Mouse (Mus musculus) liver (tissue): ENCODE measurements around the gene Foxn2.
"Not testable (repeated sequence)": the region's sequence is repeated elsewhere in the genome, so short reads cannot be mapped to it uniquely, and the experiment has no call there.

ENCODE experiments used
- DNase-seq: peaks from one replicate; pipeline ENCODE4 v3.0.0-alpha.2; 2020; ENCODE audit warnings: mixed read lengths

The Foxn2 gene

DNA sequence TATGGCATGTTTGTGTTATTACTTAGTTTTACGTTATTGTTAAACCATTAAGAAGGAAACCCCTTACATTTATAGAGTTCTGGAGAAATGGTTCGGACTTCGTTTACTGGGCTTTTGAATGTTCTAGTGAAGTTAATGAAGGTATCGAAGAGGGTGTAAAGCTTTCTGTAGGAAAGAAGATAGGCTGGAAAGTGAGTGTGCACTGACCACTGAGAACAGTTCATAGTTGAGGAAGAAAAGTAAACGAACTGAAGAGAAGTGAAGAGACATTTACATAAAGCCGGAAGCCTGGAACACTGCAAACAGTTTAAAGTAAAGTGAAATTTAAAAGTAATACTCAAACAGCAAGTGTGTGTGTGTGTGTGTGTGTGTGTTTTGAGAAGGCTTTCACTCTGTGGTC, 2.1 kb downstream of the Foxn2 start:
- DNase-seq: no peak

DNA sequence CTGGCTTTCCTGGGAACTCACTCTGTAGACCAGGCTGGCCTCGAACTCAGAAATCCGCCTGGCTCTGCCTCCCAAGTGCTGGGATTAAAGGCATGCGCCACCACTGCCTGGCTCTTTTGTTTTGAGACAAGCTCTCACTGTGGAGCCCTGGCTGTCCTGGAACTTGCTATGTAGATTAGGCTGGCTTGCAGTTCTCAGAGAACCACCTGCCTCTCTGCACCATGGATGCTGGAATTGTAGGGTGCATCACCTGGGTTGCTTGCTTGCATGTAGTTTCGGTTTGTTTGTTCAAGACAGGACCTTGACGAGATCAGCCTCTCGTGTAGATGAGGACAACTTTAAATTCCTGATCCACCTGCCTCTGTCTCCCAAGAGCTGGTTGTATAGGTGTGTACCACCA, 2.7 kb downstream of the Foxn2 start:
- no peak for DNase-seq

DNA sequence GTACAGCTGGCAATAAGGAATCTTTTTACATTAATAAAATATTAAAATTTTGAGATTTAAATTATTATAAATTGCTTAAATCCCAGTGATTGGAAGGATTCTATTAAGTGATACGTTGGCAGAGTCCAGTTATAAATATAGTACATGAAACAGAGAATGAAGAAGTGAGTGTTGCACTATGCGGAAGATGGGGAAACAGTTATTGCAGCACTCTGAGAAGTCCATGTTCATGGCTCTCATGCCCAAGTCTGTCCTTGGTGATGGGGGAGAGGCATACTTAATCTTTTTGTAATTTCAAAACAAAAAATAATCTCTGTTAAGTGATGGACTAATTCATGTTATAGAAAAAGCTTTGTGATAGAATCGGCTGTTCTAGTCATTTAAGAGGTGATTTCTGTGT, 17.6 kb downstream of the Foxn2 start:
- DNase-seq: no peak

DNA sequence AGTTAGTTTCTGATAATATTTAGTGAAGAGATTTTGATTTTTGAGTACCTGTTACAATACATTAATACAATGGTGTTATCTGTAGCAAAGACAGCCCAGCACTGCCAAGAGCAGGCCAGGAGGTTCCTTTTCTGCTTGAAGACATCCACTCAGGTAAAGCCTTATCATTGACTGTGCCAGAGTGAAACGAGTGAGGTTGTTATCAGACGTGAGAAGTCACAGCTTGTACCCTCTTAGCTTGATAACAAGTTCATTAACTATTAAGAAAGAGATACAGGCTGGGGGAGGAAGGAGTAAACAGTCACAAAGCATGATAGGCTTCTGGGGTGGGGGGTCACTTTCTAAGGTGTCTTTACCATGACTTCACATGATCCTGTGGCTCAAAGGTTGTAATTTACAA, 19.0 kb downstream of the Foxn2 start:
- DNase-seq: peak; percentile 56

DNA sequence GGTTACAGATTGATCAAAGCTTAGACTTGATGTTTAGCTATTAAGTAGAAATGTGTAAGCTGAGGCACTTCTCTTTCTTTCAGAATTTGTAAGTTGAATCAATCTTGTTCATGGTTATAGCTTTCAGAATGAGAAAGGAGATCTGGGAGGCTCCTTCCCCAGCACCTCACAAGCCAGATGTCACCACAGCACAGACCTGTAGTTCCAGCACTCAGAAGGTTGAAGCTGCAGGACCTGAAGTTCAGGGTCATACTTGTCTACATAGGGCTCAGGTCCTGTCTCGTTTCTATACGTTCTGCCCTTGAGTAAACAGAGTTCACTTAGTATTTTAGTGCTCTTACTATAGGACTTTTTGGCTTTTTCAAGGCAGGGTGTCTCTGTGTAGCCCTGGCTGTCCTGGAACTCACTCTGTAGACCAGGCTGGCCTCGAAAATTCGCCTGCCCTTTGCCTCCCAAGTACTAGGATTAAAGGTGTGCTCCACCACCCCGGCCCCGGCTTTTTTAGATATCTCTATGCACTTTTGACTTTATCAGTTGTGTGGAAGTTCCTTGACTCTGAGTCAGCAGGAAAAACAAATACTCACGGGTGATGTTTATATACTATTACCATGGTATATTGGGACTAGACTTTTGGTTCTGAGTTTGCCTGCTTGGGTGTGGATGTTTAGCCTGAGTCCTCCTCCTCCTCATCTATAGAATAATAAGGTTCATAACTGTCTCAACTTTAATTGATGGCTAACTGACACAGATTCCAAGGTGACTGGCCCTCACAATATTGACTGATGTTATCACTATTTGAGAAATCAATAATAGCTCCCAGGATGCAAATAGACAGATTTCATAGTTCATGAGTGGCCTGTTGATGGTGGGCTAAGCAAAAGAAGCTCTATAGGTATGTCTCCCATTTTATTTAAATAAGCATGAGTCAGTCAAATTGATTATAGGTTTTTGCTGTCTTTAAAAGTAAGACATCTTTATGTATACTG, 19.7 kb downstream of the Foxn2 start:
- peak; percentile 62 for DNase-seq

DNA sequence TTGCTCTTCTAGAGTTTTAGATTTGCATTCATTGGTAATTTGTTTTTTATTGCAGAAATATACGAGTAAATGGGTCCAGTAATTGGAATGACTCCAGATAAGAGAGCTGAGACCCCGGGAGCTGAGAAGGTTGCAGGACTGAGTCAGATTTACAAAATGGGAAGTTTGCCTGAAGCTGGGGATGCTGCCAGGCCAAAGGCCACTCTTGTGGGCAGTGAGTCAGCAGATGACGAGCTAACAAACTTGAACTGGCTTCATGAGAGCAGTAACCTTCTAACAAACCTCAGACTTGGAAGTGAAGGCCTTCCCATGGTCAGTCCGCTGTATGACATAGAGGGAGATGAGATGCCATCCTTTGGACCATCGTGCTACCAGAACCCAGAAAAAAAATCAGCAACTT, 22.1 kb downstream of the Foxn2 start:
- DNase-seq: peak; percentile 31

DNA sequence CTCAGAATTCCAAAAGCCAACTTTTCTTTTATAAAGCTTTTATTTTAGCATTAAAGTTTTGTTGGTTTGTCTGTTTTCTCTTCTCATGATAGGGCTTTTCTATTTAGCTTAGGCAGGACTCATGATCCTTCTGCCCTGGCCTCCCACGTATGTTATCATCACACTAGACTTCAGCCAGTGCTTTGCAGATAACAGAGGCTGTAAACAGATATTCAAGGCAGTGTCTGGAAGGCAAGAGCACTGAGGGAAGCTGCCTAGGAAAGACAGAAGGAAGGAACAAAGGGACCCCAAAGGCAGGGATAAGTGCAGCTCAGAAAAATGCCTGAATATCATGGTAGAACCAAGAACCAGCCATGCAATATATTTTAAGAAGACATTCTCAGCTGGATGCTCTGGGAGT, 26.1 kb downstream of the Foxn2 start:
- DNase-seq: peak; percentile 65

DNA sequence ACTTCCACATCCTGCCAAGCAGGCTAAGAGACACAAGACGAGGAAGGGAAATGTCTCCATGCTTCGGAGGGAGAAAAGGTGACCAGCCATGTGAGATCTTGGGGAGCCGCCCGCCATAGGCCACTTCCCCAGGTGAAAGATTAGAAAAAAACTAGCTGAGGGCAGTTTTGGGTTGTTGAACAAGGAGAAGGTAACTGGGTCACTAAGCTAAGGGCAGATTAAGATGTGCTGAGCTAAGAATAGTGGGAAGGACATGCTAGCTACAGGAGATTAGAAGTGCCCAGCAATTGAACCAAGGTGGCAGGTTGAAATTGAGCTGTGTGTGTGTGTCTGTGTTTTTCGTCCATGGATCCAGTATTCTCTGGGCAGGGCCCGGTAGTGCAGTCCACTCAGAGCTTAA, 27.2 kb downstream of the Foxn2 start:
- no peak for DNase-seq

DNA sequence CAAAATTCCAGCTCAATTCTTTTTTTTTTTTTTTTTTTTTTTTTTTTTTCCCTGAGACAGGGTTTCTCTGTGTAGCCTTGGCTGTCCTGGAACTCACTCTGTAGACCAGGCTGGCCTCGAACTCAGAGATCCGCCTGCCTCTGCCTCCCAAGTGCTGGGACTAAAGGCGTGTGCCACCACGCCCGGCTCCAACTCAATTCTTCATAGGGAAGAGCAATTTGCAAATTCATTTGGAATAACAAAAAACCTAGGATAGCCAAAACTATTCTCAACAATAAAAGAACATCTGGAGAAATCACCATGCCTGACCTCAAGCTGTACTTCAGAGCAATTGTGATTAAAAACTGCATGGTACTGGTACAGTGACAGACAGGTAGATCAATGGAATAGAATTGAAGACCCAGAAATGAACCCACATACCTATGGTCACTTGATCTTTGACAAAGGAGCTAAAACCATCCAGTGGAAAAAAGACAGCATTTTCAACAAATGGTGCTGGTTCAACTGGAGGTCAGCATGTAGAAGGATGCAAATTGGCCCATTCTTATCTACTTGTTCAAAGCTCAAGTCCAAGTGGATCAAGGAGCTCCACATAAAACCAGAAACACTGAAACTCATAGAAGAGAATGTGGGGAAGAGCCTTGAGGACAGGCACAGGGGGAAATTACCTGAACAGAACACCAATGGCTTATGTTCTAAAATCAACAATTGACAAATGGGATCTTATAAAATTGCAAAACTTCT, 28.3 kb downstream of the Foxn2 start:
- not testable (repeated sequence) for DNase-seq

DNA sequence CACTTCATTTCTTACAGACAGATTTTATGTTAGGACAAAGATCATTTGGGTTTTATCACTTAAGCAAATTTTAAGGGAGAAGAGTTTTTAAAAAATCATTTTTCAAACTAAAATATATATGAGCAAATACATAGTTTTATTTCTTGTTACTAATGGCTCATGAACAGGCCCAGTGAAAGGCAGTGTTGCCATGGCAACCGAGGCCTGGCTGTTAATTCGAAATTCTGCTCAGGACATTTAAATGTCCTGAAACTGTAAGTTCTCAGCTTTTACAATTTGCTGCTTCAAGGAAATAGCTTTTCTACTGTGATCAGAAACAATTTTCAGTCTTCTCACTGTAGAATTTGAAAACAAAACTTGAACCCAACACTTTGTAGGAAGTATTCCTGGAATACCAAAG, 33.3 kb downstream of the Foxn2 start:
- no peak for DNase-seq

DNA sequence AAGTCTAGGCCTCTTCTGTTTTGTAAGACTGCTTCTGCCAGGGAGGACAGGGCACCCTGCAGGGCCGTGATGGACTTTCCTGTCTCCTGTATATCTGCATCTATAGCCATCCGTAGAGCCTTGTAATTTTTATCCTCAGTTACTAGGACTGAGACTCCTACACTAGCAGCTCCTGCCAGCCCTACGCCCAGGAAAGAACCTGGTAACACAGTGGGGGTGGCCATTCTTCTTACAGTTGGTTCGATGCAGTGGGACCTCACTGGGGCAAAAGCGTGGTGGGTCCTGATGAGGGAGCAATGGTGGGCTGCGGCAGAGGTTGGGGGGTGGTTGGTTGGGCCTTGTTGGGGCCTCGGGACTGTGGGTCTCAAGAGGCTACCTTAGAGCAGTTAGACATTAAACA, 36.7 kb downstream of the Foxn2 start:
- DNase-seq: no peak

DNA sequence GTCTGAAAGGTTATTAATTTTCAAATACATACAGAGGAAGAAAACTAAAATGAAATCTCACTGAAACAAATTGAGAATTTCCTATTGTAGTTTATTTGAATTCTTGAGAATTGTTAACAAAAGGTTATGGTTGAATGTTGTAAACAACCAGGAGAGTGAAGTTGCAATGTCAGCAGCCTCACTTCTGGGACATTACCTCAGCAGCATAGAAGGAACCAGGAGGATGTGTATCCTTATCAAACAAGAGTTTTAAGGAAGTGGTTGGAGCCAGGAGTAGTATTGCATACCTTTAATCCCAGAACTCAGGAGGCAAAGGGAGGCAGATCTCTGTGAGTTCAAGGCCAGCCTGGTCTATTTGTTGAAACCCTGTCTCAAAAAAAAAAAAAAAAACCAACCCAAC, 37.2 kb downstream of the Foxn2 start:
- DNase-seq: no peak

DNA sequence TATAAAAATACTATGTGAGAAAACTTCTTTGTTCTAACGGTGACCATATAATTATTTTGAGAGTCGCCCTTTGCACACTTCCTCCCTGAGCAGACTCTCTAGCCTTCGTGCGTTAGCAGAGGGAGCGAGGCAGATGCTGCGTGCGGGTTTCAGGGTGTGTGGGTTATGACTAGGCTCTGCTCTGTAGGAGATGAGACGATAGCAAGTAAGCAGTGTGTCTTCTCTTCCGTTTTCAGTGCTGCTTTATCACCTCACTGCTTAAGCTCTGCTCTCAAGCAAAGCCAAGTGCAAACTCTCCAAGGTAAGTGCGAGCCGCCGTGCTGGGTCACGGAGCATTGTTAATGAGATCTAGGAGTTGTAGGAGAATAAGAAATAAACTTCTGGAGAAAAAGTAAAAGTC, 38.5 kb downstream of the Foxn2 start:
- peak; percentile 58 for DNase-seq

DNA sequence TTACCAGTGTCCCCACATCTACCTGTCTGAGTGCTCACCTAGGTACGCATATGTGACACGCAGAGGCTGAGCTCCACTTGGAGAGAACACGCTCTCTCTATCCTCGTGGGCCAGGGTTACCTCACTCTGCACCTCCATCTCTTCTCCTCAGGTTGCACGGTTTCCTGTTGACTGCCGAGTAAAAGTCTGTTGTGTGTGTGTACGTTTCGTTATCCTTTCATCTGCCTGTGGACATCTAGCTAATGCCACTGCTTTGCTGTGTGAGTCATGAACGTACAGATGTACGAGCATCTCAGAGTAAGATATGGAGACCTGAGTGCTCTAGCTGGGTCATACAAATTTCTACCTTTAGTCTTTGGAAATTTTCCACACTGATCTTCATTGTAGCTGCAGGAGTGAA, 39.9 kb downstream of the Foxn2 start:
- no peak for DNase-seq

DNA sequence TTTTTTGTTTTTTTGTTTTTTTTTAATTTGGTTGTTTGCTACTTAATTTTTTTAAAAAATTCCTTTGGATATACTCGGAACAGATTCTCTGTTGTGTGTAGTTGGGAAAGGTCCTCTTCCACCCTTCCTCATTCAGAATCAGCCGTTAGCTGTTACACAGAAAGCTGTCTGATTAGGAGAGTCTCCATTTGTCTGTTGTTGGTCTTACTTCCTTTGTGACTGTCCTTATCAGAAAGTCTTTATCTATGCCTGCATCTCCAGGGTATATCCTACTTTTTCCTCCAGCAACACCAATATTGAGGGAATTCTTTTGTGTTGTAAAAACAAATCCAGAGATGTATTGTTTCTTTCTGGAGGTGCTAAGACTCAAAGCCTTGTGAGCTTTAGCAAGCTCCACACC, 40.6 kb downstream of the Foxn2 start:
- DNase-seq: no peak

DNA sequence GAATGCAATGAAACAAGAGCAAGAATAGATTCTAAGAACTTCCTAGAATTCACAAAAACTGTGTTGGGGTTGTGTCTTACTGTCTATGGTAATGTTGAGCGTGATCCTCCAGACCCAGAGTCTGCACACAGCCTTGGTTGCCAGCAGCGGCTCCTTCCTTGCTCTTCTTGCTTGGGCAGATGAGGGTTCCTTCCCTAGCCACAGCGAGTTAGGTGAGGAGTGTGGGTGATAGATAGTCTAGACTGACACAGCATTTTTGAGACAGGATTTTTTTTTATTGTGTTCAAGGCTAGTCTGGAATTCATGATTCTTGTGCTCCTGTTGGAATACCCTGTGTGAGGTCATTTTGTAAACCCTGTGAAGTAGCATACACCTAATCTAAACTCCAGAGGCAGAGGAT, 41.1 kb downstream of the Foxn2 start:
- DNase-seq: peak; percentile 53

DNA sequence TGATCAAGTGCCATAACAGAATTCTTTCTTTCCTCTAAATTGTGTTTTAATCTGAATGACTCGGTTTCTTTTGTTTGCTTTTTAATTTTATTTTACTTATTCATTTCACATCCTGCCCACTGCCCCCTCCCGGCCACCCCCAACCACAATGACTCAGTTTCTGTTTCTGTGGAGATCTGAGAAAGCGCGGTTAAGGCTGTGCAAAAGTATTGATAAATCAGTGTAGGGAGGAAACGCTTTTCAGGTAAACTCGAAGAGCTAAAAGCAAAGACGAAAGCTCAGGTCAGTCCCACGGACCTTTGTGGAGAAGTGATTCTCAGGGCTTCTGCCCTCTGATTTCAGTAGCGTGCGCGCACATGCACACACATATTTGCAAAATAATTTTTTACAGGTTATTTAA, 44.0 kb downstream of the Foxn2 start:
- no peak for DNase-seq

DNA sequence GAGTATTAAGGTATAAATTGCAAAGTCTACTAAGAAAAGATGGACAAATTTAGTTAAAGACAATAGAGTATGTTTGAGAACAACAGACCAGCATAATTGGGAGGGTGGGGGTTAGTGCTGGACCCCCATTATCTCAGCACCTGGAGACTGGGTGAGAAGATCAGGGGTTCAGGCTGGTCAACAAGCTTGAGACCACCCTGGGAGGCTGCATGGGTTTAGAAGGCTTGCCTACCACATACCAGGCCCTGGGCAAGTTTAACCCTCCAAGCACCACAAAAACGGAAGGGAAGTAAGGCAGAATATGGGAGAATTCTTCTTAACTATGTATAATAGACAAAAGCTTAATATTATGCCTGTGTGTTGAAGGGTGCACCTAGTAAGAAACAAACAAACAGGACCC, 44.4 kb downstream of the Foxn2 start:
- DNase-seq: no peak

DNA sequence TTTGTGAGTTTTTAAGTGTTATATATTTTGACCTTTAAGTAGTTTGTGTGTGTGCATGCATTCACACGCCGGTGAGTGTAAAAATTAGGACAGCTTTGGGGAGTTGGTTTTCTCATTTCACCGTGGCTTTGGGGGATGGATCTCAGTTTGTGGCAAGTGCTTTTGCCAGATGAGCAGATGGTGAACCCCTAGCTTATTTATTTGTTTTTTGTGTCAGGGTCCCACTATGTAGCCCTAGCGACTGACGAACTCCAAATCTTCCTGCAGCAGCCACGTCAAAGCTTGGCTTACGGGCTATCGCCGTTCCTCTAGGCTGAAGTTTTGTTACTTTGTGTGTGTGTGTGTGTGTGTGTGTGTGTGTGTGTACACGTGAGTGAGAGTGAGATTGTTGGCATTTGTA, 50.0 kb downstream of the Foxn2 start:
- DNase-seq: no peak

DNA sequence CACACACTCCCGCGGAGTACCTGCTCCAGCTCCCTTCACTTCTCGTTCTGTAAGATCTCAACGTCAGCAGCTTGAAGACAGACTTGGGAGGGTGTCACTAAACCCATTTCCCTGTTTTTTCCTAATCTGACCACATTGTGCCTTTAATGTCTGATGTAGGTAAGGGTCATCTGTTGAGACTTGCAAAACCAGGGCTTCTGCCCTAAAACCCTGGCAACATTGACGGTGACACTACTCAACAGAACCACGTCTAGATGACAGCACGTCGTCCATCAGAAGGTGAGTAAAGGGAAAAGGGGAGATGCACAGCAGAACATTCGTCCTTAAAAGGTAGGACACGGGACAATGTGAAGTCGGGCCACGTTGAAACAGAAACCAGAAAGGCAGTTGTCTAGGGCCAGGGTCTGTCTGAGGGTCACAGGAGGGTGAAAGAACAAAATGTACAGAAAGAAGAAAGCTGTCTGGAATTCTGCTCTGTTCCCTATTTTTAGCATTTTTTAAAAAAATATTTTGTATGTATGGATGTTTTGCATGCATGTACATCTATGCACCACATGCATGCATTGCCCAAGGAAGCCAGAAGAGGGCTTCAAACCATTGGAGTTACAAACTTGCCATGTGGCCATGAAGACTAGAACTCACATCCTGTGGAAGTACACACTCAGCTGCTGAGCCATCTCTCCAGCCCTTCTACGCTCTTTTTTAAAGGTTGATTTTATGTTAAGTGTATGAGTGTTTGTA, 51.0 kb downstream of the Foxn2 start:
- DNase-seq: no peak

DNA sequence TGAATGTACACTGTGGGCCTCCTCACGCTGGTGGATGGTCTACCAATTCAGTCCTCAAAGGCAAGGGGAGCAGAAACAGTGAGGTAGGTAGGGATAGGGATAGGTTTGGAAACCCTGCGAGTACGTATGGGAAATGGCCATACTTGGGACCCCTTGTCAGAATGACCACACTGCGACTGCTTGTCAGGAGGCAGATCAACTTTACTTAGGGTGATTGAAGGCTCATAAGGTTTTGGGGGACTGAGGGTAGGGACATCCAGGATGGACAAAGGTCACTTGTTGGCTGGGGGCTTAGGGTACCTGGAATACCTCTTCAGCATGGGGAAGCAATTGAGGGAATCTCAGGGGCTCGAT, 51.6 kb downstream of the Foxn2 start:
- no peak for DNase-seq

DNA sequence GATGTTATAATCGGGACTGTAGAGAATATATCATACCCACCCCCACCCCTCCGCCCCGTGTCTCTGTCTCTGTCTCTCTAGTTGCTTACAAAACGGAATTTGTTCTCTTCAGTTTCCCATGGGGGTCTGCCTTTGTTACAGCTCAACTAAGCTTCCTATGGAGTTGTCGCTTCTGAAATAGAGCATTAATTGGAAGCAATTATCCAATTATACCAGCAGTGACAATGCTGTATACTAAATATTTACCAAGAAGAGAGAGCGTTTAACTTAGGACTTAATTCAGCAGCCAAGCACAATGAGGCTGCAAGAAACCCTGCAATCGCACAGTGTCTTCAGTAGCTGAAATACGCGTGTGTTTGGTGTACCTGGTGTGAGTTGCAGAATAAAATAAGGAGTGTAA, 53.0 kb downstream of the Foxn2 start:
- no peak for DNase-seq

DNA sequence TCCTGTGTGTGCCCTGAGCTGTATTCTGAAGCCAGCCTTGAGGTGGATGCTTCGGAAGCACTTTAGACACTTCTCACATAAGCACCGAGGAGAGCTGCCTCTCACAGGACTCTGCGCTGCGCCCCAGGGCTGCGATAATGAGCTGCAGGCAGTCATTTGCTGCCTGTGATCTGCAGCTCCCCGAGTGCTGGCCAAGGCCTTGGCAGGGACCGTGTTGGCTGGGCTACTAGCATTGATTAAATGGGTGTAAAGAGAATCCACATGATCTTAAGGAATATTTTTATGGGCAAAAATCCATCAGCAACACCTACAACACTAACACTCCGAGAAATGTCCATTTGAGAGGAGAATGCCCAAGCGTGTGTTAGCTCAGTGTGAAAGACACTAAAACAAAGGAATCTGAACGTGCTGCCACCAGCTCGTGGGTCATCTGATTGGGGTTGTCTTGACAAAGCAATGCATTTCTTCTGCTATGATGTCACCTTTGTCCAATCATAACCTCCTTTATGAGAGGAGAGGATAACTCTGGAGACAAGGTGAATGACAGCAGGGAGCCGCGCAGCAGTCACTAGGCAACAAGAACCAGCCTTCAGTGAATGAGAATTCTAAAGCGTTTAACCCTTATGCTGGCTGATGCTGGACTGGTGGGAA, 53.7 kb downstream of the Foxn2 start:
- no peak for DNase-seq
